Mouse (Mus musculus) MEL (cell line): Measurements from ENCODE around the gene Klc1. TPM values are rescaled to one million over a fixed set of nuclear protein-coding genes. Genes with fewer than 3 reads are reported as not detected.
A peak's percentile ranks its signal among the peaks of the same experiment; 100 is the strongest.

ENCODE experiments used
- DNase-seq: peaks from one replicate; pipeline ENCODE4 v3.0.0; 2011; ENCODE audit warnings: low read depth, low spot score
- H3K27ac ChIP-seq: 2 replicates; pipeline ENCODE4 v1.5.1; 2012; ENCODE audit warnings: low read depth, mild to moderate bottlenecking, control low read depth, low read length, moderate library complexity; ENCODE audit not compliant: control insufficient read depth
- H3K27me3 ChIP-seq, 2 experiments: fragments of 150-350 bp in 1 of 2; sonication (generic) in 1 of 2; 2 replicates each; pipeline ENCODE4 v1.6.1; 2012; ENCODE audit warnings: low read length in 2 of 2, mild to moderate bottlenecking in 2 of 2, improper control_type of control experiment in 1 of 2, moderate library complexity in 1 of 2; ENCODE audit not compliant: insufficient read depth in 2 of 2, control insufficient read depth in 1 of 2
- H3K36me3 ChIP-seq, 2 experiments: 2 replicates each; pipeline ENCODE4 v1.6.1; 2012 to 2014; ENCODE audit warnings: low read length in 2 of 2, improper control_type of control experiment in 1 of 2, inconsistent platforms in 1 of 2, mild to moderate bottlenecking in 1 of 2; ENCODE audit not compliant: insufficient read depth in 2 of 2, control insufficient read depth in 1 of 2
- H3K4me1 ChIP-seq, 2 experiments: fragments of 150-350 bp in 1 of 2; sonication (generic) in 1 of 2; 2 replicates each; pipeline ENCODE4 v1.6.1; 2012; ENCODE audit warnings: low read length in 2 of 2, improper control_type of control experiment in 1 of 2, mild to moderate bottlenecking in 1 of 2; ENCODE audit not compliant: insufficient read depth in 2 of 2, control insufficient read depth in 1 of 2
- H3K4me3 ChIP-seq, 2 experiments: fragments of 150-350 bp in 1 of 2; sonication (generic) in 1 of 2; 2 replicates each; pipeline ENCODE4 v1.5.1; 2012; ENCODE audit warnings: low read depth in 2 of 2, low read length in 2 of 2, mild to moderate bottlenecking in 2 of 2, moderate library complexity in 2 of 2, control low read depth in 1 of 2, improper control_type of control experiment in 1 of 2; ENCODE audit not compliant: control insufficient read depth in 1 of 2, insufficient read depth in 1 of 2
- H3K79me2 ChIP-seq: 2 replicates; pipeline ENCODE4 v1.6.1; 2012; ENCODE audit warnings: mild to moderate bottlenecking, low read length, moderate library complexity; ENCODE audit not compliant: control insufficient read depth, poor library complexity, insufficient read depth
- H3K9ac ChIP-seq: 2 replicates; pipeline ENCODE4 v1.6.1; 2012; ENCODE audit warnings: low read depth, mild to moderate bottlenecking, control low read depth, low read length, moderate library complexity; ENCODE audit not compliant: control insufficient read depth, poor library complexity, severe bottlenecking
- H3K9me3 ChIP-seq: fragments of 150-350 bp; sonication (generic); replicated peaks from 2 replicates; pipeline ENCODE4 v1.6.1; 2012; ENCODE audit warnings: mild to moderate bottlenecking, low read length, improper control_type of control experiment, moderate library complexity; ENCODE audit not compliant: insufficient read depth
- CHD2 ChIP-seq: IDR thresholded peaks from 2 replicates; pipeline ENCODE4 v1.6.1; 2011; ENCODE audit warnings: low read length, improper control_type of control experiment
- CTCF ChIP-seq, 3 experiments: IDR thresholded peaks in 2 of 3; conservative IDR thresholded peaks in 1 of 3; 2 replicates each; pipeline ENCODE4 v1.5.1; 2011 to 2012; ENCODE audit warnings: low read length in 3 of 3, low read depth in 2 of 3, mild to moderate bottlenecking in 2 of 3, improper control_type of control experiment in 1 of 3, inconsistent platforms in 1 of 3, mixed read lengths in 1 of 3, moderate library complexity in 1 of 3; ENCODE audit not compliant: control insufficient read depth in 1 of 3, insufficient read depth in 1 of 3, poor library complexity in 1 of 3, severe bottlenecking in 1 of 3
- E2F4 ChIP-seq: IDR thresholded peaks from 2 replicates; pipeline ENCODE4 v1.6.1; 2011; ENCODE audit warnings: low read depth, low read length, improper control_type of control experiment, borderline replicate concordance
- ELF1 ChIP-seq: IDR thresholded peaks from 2 replicates; pipeline ENCODE4 v1.6.1; 2014; ENCODE audit warnings: low read depth, mild to moderate bottlenecking, inconsistent platforms, low read length, improper control_type of control experiment, moderate library complexity
- GABPA ChIP-seq: IDR thresholded peaks from 2 replicates; pipeline ENCODE4 v1.6.1; 2012; ENCODE audit warnings: low read depth, mild to moderate bottlenecking, inconsistent platforms, low read length, improper control_type of control experiment, moderate library complexity
- GATA1 ChIP-seq: IDR thresholded peaks from 2 replicates; pipeline ENCODE4 v1.6.1; 2011; ENCODE audit warnings: low read depth, low read length, improper control_type of control experiment
- MAX ChIP-seq: IDR thresholded peaks from 2 replicates; pipeline ENCODE4 v1.6.1; 2011; ENCODE audit warnings: low read length, improper control_type of control experiment
- MXI1 ChIP-seq: IDR thresholded peaks from 2 replicates; pipeline ENCODE4 v1.6.1; 2011; ENCODE audit warnings: mild to moderate bottlenecking, low read depth, low read length, improper control_type of control experiment
- RAD21 ChIP-seq: IDR thresholded peaks from 2 replicates; pipeline ENCODE4 v1.6.1; 2011; ENCODE audit warnings: mild to moderate bottlenecking, low read depth, low read length, improper control_type of control experiment
- RCOR1 ChIP-seq: IDR thresholded peaks from 2 replicates; pipeline ENCODE4 v1.6.1; 2012; ENCODE audit warnings: low read depth, mild to moderate bottlenecking, inconsistent platforms, low read length, improper control_type of control experiment
- SIN3A ChIP-seq: IDR thresholded peaks from 2 replicates; pipeline ENCODE4 v1.6.1; 2012; ENCODE audit warnings: low read length, improper control_type of control experiment, inconsistent platforms
- SMC3 ChIP-seq: IDR thresholded peaks from 2 replicates; pipeline ENCODE4 v1.6.1; 2011; ENCODE audit warnings: low read depth, low read length, improper control_type of control experiment
- ZC3H11A ChIP-seq: IDR thresholded peaks from 2 replicates; pipeline ENCODE4 v1.6.1; 2012; ENCODE audit warnings: low read depth, mild to moderate bottlenecking, inconsistent platforms, low read length, improper control_type of control experiment
- ZMIZ1 ChIP-seq: IDR thresholded peaks from 2 replicates; pipeline ENCODE4 v1.6.1; 2012; ENCODE audit warnings: low read depth, mild to moderate bottlenecking, inconsistent platforms, low read length, improper control_type of control experiment, moderate library complexity
- ZNF384 ChIP-seq: IDR thresholded peaks from 2 replicates; pipeline ENCODE4 v1.6.1; 2012; ENCODE audit warnings: low read depth, mild to moderate bottlenecking, inconsistent platforms, low read length, improper control_type of control experiment
- polyA plus RNA-seq, 2 experiments: library from polyadenylated mRNA; stranded (reverse) in 1 of 2; unstranded in 1 of 2; fragments of >175 nt in 1 of 2; fragments of >200 nt in 1 of 2; gene quantifications; 2 replicates each; pipeline versions ENCODE4 v1.2.1 to v1.2.4; 2012; ENCODE audit warnings: low replicate concordance in 2 of 2, low read depth in 1 of 2; ENCODE audit not compliant: insufficient read length in 2 of 2, insufficient read depth in 1 of 2, missing spikeins in 1 of 2
- total RNA-seq: library from RNA; depleted of rRNA; stranded (reverse); fragments of 300-350 nt; gene quantifications from 2 replicates; pipeline ENCODE4 v1.2.3, GENCODE M21; 2012

The Klc1 gene
- total and polyA plus RNA-seq, 3 experiments, result 30.7 to 60.4 TPM; not detected in 1

DNA sequence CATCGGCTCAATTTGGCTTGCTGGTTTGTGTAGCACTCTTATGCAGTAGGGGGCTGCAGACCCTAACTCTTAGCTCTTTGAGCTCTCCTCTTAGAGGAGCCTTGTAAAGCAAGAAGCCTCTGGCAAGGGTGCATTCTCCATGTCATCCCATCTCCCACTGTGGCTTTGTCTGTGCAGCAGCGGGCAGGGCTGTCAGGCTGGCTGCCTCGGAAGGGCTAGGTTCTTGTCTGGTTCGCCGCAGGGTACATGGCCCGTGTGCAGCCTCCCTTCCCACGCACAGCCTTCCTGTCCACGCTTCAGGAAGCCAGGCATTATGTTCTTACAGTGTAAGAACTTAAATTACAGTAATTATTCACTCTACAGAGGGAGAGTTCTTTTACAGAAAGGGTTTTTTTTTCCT lies 40.0 kb upstream of the Klc1 start (continued):
- no peak for TF ChIP-seq MAX
- TF ChIP-seq, all 39 proteins: peak for 0

DNA sequence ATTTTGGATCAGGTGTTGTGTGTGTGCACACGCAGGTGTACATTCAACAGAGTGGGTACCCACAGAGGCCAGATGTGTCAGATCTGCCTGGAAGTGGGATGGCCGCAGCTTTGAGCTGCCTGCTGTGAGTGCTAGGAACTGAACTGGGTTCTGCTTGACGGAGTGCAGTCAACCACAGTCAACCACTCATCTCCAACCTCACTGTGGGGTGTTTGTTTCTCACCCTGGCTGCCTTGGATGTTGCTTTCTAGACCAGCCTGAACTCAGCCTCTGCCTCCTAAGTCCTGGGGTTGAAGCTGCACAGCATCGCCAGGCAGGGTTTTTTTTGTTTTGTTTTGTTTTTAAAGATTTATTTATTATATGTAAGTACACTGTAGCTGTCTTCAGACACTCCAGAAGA lies 38.4 kb upstream of the Klc1 start:
- H3K9me3 ChIP-seq, result no peaks in the 10 kb centered on the region
- H3K36me3 ChIP-seq, result no peaks in the 10 kb centered on the region; a peak in 1 of 4 replicates
- no peaks in the 10 kb centered on the region for H3K4me1 ChIP-seq
- DNase-seq, result no peak
- H3K79me2 ChIP-seq, result peaks cover 2% of the 10 kb centered on the region; the same call in 1 of the 2 replicates
- H3K4me3 ChIP-seq, result no peak overlapping the region
- TF ChIP-seq GATA1 (no peak), ZC3H11A (no peak), GABPA (no peak), CHD2 (no peak), MXI1 (no peak), ZMIZ1 (no peak), ELF1 (no peak), E2F4 (no peak), RCOR1 (no peak), SIN3A (no peak), ZNF384 (no peak)
- H3K9ac ChIP-seq, result no peak overlapping the region
- no peak overlapping the region for H3K27ac ChIP-seq
- no peaks in the 10 kb centered on the region for H3K27me3 ChIP-seq

DNA sequence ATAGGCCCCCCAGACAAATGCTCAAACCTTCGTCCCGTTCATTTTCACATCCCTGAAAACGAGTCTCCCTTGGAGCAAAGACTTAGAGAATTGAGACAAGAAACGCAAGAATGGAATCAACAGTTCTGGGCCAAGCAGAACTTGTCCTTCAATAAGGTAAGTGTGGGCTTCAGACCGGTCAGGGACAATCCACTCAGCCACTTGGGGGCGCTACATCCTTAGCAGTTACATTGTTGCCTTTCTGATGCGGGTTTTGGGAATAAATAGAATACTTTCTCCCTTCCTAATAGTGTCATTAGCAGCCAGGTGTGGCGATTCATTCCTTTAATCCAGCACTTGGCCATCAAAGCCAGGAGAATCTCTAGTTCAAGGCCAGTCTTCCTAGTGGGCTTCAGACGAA lies 36.0 kb upstream of the Klc1 start:
- Histone ChIP-seq H3K36me3 (no peaks in the 10 kb centered on the region), H3K4me3 (no peak overlapping the region), H3K79me2 (no peaks in the 10 kb centered on the region), H3K27ac (no peak overlapping the region), H3K27me3 (no peaks in the 10 kb centered on the region), H3K4me1 (no peaks in the 10 kb centered on the region), H3K9me3 (no peaks in the 10 kb centered on the region), H3K9ac (no peak overlapping the region)
- TF ChIP-seq ZC3H11A (0 out of 2 replicates have a peak, but pooled peaks have one; percentile 3), CHD2 (no peak), CTCF (IDR thresholded peaks at IDR 0.05 in 2 of 3, conservative IDR thresholded peaks at IDR 0.05 in 1 of 3; ENCODE audit: control insufficient read depth in 1 of 3, insufficient read depth in 1 of 3, low read depth in 2 of 3, low read length in 3 of 3, poor library complexity in 1 of 3, severe bottlenecking in 1 of 3) (peak; percentile 61 to 84 (median 72)), RAD21 (peak; percentile 65), SMC3 (peak; percentile 49)
- peak; percentile 64 for DNase-seq
